Mouse (Mus musculus) heart, adult 2 months (tissue): ENCODE data around the gene Fads2.

Source experiments
- CTCF ChIP-seq: fragments of 200-600 bp; IDR thresholded peaks from 2 replicates; pipeline ENCODE4 v1.8.1; 2022; ENCODE audit warnings: antibody characterized with exemption, mild to moderate bottlenecking, moderate library complexity
- EP300 ChIP-seq: fragments of 200-500 bp; IDR thresholded peaks from 2 replicates; pipeline ENCODE4 v1.6.1; 2011; ENCODE audit warnings: low read depth, low read length, control low read depth; ENCODE audit not compliant: insufficient read depth

- TF ChIP-seq CTCF = no peak
- no peak for TF ChIP-seq EP300
Measured at GRCm38 (mm10) chr19:10144464-10144863, 42.9 kb upstream of the Fads2 start.
